Mouse (Mus musculus): ENCODE results near the gene Pdgfb. TPM values are rescaled to one million over a fixed set of nuclear protein-coding genes. Genes with fewer than 3 reads are reported as not detected.

Gene Pdgfb
- total RNA-seq, 4 experiments from 2014 or later, result 42.7 to 52.9 (median 43.2) TPM

DNA sequence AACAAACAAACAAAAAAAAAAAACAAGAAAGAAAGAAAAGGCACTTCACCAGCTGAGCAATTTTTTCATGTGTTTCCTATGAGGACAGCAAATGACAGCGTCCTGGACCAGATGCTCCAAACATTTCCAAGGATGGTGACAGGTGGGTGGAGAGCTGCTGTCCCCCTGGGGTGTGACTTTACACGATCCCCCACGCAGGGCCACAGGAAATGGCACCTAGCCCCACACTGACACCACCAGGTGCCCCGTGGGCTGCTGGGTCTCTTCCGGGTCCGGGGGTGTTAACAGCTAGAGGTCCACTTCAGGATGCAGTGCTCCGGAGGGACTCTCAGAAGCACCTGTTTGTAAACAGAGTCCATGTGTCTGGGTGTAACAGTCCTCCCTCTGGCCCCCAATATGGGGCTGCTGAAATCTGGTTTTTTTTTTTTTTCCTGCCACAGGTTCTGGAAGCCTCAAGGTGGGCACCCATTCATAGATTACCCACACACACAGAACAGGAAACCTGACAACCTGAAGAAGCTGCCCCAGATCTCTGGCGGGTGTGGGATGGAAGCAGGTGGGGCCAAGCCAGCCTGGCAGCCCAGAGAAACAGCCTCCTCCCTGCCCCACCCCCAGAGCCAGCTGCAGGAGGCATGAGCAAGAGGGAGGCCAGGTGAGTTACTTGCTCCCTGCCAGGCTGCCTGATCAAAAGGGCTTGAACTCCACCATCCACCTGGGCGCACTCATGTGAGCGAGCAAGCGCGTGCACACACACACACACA lies 5.2 kb downstream of the Pdgfb start:
- no peak for DNase-seq

DNA sequence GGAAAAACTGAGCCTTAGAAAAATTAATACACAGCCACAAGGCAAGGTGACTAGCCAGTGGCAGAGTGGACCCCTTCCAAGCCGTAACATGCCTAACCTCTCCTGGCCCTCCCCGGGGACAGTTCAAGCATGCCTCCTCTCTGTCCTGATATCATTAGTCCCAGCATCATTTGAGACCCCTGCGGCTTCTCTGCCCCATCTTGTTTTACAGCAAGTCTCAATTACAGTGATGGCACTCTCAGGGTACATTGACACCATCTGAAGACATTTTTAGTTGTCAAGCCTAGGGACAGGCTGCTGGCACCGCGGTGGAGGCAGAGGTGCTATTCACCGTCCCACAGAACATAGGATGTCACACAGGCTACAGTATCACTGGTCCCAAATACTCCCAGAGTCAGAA lies 6.3 kb downstream of the Pdgfb start:
- DNase-seq, result no peak

DNA sequence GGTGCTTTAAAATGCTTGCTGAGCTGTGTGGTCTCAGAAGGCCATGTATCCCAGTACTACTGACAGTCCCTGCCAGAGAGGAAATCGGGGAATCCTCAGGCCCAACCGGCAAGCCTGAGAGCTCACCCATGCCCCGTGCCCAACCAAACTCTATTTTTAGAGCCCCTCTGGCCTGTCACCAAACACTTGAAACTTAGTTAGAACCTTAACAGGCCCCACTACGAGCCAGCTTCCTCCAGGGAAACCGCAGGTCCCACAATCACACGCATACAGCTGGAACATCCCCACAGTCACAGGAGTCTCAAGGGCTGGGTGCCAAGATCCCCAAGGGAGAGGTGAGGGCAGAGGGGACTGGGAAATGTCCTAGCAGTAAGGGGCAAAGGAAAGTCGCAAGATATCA lies 8.6 kb downstream of the Pdgfb start:
- DNase-seq, result no peak

DNA sequence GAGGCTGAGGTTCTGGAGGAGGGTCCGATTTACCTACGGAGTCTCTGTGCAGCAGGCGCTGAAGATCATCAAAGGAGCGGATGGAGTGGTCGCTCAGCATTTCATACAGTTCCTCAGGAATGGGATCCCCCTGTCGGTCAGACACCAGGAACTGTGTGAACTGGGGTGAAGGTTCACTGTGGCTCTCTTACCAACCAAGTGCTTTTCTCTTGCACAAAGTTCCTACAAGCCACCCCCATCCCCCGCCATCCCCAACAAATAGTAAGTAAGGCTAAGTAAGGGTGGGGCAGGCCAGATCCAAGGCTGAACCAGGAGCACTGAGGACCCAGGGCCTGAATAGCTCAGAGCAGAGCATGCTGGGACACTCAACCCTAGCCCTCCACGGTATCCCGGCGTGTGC lies 9.3 kb downstream of the Pdgfb start:
- DNase-seq, result no peak

DNA sequence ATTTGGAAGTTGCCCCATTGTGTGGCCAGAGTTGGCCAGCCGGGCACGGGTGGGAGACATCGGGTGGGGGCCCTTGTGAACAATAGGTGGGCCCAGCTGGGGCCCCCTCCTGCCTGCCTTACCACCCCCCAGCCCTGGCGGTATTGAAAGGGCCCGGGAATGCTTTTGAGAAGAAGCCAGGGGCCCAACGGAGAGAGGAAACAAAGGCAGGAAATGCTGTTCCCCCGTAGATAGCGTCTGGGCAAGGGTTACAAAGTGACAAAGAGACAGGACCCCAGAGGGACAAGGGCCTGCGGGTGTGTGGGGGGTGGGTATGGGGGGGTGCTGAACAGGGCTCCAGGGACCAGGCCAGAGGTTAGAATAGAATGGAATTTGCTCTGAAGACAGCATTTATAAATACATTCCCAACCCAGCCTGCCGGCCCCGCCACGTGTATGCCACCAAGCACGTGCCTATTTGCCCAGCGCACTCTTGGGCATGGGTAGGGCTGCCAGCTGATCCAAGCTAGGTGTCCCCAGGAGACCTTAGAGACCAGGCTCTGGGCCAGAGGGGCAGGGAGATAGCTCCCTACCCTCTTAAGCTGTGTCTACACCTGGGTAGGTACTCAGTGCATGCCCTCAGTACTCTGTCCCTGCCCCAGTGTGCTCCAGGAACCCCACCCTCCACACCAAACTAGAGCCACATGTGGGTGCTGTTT lies 10.0 kb downstream of the Pdgfb start:
- no peak for DNase-seq

DNA sequence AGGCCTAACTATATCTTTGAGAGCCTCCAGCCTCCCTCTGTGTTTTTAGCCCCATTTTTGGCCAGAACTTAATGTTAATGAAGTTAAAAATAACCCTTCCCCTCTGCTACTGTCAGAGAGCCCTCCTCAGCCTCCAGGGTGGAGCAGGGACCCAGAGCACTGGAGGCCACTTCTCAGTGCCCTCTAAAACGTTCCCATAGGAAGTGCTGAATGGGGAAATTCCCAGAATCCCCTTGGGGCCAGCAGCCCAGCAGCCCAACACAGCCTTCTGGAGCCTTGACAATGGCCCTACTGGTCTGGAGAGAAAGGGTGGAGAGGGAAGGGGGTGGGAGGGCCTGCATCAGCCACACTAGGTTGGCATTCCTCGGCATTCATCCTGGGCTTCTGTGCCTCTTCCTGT lies 11.2 kb downstream of the Pdgfb start:
- no peak for DNase-seq

DNA sequence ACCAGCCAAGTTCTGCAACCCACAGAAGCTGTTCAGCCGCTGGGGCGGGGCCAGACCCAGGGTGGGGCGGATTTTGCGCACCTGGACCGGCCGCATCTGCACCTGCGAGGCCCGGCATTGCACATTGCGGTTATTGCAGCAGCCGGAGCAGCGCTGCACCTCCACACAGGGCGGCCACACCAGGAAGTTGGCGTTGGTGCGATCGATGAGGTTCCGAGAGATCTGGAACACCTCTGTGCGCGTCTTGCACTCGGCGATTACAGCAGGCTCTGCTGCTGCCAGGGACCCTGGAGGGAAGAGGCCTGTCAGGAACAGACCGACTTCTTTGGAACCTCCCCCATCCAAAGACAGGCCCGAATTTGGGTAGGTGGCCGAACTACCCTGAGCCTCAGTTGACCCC lies 13.2 kb downstream of the Pdgfb start:
- no peak for DNase-seq

DNA sequence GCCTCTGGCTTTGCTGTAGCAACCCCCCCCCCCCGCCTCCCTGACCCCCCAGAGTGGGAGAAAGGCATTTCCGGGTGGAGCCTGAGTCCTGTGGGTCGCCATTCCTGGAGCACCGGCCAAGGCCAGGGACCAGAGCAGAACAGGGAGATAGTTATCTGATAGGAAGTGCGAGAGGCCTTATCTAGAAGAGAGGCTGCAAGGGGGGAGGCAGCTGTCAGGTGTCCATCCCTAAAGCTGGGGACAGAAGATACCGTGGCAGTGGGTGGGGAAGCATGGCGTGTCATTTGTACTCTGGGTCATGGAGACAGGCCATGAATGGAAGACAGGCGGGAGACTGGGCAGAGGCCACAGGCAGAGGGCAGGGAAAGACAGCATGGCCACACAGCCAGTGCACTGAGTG lies 14.1 kb downstream of the Pdgfb start:
- DNase-seq, result no peak

DNA sequence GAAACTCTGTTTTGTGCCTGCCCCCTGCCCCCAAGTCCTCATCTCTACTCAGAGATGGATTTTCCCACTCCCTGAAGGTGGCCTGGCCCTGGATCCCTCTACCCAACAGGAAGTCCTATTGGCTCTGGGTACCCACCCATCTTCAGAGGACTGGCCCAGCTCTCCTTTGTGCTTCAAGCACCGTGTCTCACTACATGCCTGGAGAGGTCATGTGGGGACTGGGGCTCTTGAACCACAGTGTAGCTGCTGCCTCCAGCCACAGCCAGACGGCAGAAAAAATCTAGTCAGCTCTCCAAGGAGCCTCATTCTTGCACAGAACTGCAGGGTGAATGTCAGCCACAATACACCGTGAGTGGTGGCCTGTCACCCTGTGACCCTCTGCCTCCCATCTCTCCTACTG lies 16.8 kb downstream of the Pdgfb start:
- DNase-seq, result no peak

DNA sequence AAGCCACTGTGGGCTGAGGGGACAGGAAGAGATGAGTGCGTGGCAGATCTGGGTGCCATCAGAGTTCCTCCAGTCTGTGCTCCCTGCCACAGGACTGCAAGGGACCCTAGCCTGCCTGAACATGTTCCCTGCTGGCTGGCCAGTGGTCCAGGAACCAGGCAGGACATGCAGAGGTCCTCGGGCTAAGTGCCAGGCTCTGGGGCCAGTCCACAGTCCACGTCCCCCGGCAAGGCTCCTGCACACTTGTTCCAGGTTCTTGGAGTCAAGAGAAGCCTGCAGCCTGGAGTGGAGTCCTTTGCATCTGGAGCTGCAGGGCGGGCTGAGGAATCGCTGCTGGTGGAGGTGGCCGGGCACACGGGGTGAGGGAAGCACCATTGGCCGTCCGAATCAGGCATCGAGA lies 18.0 kb downstream of the Pdgfb start:
- DNase-seq, result no peak

DNA sequence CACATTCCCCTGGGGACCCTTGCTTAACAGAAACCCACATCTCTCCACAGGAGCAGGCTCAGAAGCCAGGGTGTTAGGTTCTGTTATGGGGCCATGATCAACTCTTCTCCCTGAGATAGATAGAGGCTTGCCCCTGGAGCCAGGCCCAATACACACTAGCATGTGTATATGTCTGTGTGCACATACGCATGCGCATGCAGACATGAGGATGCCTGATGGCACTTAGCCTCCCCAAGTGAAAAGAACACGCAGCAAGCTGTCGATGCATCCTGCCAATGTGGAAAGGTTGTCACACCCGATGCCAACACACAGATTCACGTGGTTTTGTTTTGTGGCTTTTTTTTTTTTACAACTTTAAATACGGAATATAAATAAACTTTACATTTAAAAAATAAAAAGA lies 19.2 kb downstream of the Pdgfb start:
- no peak for DNase-seq

DNA sequence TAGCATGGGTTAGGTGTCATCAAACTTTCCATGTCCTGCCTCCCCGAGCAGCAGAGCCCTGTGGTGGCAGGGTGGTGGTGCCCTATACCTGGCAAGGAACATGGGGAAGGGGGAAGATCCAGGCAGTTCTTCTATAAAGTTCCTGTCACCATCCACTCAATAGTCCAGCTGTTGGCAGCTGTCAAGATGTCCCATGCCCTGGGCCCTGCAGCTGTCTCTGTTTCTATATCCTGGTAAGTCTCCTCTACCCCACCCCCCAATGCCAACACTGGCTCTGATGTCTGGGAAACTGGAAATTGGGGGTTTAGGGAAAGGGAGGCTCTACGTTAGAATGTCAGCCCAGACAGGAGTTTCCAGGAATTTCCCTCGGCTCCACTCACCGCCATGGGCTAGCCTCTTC lies 20.2 kb downstream of the Pdgfb start:
- DNase-seq, result no peak

DNA sequence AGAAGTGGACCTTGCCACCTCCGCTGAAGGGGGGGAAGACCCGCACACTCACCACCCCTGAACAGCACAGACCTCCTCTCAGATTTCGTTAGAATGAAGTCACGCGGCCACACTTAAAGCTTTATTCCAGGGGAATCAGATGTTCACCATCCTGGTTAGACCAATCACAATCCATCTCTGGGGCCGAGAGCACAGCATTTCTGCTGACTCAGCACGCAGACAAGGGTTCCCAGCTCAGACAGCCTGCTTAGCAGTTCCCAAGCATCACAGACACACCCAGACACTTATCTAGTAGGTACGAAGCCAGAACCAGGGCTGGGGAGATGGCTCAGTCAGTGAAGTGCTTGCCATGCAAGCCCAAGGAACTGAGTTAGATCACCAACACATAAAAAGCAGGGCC lies 28.6 kb downstream of the Pdgfb start:
- DNase-seq, result no peak

DNA sequence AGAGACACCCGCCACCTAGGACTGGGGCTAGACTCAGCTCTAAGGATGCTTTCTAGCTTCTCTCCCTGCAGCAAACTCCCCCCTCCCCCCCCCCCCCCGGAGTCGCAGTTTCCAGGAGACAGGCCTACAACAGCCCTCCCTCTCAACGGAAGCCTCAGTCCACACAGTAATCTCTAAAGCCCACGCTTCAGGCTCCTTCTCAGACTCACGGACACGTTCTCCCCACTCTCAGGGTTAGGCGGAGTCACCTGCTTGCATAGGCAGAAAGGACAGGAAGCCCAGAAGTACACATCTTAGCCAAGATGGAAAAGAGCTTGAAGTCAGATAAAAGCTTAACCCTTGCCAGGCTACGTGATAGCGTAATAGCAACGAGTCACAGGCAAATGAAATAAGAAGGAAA lies 29.3 kb downstream of the Pdgfb start:
- DNase-seq, result no peak

DNA sequence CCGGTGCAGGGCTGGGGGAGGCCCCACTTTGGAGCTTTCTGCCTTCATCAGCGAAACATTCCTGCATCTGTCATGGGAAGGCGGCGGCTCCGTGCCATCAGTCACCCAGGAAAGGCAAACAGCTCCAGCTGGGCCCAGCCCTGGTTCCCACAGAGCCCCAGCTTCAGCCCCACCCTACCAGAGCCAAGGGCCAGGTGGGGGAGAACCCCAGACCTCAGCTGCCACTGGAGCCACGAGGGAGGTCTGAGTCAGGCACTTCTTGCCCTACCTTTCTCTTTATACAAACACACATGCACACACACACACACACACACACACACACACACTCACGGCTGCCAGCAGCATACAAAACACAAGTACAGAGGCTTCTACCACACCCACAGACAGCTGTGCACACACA lies 30.6 kb downstream of the Pdgfb start:
- no peak for DNase-seq

DNA sequence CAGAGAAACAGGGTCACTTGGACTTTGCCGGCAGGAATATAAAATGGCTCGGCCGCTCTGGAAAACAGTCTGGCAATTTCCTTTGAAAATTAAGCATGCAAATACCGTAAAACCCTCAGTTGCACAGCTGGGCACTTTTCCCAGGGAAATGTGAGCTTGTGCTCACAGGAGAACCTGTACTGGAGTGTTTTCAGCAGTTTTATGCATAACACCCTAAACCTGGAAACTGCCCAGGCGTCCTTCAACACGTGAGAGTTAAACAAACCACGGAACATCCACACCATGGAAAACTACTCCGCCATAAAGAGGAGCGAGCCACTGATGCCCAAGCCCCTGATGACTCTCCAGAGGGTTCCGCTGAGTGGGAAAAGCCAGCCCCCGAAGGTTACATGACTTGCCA lies 34.1 kb downstream of the Pdgfb start:
- no peak for DNase-seq

DNA sequence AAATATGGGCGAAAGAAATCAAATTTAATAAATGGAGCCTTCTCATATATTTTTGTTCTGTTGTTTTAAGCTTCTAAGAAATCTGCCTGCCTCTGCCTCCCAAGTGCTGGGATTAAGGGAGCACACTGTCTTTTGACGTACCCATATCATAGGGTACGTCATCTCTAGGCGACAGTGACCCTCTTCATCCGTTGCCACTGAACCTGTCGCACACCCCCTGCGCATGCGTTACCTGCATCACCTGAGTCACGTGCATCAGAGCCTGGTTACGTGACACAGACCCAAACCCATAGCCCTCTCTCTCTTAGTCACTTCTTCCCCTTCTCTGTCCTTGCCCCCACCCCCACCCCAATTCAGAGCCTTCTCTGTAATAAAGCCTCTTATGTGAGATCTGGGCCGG lies 42.6 kb downstream of the Pdgfb start:
- DNase-seq, result no peak

DNA sequence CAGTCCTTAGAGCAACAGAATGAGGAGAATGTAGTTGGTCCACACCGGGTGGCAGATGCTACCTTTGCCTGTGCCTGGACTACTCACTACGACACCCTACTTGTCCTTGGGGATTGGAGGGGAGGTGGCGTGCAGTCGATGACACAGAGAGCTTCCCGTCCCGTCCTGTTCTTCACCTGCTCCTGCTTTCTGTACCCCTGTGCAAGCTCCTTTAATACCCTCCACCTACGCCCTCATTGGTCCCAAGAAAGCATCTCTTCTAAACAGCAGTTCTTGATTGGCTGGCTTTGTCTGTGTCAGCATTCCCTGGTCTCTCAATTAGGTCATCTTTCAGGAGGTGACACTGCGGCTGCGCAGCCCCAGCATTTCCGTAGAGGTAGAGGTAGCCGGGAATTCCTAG lies 43.8 kb downstream of the Pdgfb start, which contains the start of gene Cbx7:
Gene Cbx7 (minus strand): TSS at position 180 of the 400 bp plus-strand sequence.
- DNase-seq, result no peak

DNA sequence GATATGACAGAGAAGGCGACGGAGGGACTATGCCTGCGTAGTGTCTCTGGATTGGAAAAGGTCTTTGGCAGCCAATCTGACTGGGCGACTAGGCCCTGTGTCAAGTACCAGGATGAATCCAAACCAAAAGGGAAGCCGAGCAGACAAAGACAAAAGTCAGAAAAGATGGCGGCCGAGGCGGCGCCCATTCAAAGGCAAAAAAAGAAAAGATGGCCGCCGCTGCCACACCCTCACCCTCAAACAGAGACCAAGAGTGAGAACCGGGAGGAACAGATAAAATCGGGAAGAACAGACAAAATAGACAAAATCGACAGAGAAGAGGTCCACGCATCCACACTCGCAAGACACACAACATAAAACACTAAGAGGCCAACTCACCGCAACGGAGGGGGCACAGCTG lies 44.3 kb downstream of the Pdgfb start:
- no peak for DNase-seq

DNA sequence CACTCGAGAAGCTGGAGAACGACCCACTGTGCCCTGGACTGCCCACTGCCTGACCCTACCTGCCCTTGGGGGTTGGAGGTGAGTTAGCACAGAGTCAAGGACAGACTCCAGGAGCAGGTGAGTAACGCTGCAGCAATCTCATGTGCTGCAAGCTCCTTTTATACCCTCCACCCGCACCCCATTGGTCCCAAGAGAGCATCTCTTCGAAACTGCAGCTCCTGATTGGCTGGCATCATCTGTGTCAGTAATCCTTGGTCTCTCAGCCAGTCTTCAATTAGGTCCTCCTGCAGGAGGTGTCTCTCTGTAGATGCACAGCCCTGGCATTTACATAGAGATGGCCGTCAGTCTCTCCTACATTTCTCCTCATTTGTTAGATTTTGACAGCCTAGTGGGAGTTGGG lies 47.4 kb downstream of the Pdgfb start:
- no peak for DNase-seq

DNA sequence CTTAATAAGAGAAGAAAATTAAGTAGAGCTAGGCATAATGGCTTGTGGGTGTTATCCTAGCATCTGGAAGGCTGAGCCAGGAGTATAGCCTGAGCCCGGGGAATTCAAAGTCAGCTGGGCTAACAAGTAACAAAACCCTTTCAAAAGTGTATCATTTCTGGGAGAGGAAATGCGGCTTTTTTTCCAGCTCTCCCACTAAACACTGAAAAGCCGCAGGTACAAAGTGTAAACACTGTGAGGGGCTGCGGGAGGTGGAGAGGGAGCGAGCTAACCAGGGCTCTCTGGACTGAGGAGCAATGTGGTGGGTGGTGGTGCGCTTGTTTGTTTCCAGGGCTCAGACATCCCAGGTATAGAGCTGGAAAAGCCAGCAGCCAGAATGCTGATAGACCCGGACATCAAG lies 50.4 kb downstream of the Pdgfb start:
- no peak for DNase-seq

DNA sequence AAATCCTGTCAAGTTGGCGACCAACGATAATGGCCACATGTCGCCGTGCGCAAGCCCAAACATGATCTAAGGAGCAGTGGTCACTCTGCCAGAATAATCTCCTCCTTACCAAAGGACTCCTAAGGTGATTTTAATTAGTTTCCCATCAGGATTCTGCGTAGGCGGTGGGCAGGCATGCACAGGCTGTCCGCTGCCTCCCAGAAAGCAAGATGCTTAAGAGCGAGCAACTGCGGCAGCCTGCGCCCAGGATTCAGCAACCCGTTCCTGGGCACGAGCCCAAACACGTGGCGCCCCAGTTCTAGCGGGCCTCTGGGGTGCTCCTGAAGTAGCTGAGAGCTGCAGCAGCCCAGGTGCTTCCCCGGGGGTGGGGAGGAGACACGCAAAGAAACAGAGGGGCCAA lies 52.1 kb downstream of the Pdgfb start:
- DNase-seq, result no peak

DNA sequence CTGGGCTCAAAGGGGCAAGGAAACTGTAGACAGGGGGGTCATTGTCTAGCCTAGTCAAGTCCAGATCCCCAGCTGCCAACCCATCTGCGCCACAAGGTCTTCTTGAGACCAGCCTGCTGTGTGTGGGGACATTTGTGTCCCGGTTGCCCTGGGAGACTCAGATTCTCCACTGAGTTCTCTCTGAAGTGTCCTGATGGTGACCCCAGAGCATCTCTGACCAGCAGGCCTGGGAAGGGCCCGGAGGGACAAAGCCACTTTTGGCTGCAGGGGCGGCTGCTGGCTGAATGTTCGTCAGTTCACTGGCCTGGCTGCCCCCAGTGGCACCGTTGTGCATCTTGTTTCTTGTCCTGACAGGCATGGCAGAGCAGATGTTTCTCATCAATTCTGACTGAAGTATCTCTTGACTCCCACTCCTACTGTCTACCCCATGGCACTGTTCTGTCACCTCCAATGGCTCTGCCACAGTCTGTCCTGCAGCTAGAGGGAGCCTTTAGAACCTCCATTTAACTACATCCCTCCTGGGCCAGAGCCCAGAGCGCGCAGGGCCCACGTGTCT lies 53.3 kb downstream of the Pdgfb start:
- DNase-seq, result no peak

DNA sequence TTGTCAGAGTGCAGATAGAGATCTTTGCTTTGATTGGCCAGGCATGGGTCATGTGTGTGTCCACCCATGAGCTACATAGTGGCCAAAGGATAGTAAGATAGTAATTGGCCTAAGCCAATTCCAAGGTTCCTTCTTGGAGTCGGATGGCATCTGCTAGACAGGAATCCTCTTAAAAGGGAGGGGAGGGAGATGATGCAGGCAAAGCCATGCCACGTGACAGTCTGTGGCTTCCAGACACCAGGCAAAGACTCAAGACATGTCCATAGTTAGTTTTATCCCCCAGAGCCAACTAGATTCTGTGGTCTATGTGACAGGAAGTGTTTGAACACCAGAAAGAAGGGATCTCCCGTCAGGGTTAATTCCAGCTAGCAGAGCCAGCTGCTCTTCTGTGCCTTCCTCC lies 56.4 kb downstream of the Pdgfb start:
- DNase-seq, result no peak

Measured in adrenal gland, adult 8-10 months (tissue).